Mouse (Mus musculus): Measurements from ENCODE around the gene Tmppe. TPM values are rescaled to one million over a fixed set of nuclear protein-coding genes. Genes with fewer than 3 reads are reported as not detected.

Gene Tmppe
- total and polyA plus RNA-seq, 2 experiments from 2014 or later = 5.5 to 6.8 TPM

DNA sequence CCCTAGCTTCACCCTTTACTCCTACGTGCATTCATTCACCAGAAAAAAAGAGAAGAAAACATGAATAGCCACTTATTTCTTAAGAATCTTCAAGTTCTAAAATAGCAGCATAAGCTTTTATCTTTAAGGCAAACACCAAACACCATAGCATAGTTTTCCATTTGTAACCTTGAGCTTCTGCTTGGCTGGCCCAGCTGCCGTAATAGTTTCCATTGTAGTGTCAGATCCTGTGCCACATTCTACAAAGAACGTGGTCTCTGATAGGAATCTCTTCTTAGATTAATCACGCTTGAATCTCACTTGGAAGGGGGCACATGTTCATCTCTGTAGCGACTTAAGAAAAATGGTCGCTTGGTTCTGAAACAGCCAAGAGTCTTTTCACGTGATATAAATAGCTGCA is 50.7 kb downstream of the Tmppe start:
- Histone ChIP-seq H3K27me3 (ENCODE audit: insufficient read depth, low read length) (no peaks in the 10 kb centered on the region), H3K4me1 (ENCODE audit: insufficient read depth) (no peaks in the 10 kb centered on the region), H3K4me3 (ENCODE audit: low read depth, low read length) (no peak overlapping the region), H3K4me2 (ENCODE audit: low read depth) (no peak overlapping the region), H3K36me3 (ENCODE audit: insufficient read depth) (0 out of 2 replicates have a peak, but pooled peaks cover 6% of the 10 kb centered on the region), H3K9ac (no peak overlapping the region), H3K9me3 (ENCODE audit: low read length) (no peaks in the 10 kb centered on the region), H3K27ac (ENCODE audit: low read depth, low read length) (no peak overlapping the region)
- 63% methylated on average over 7 of the region's 7 CpGs for WGBS
- DNase-seq = no peak
- ATAC-seq = no peak
- TF ChIP-seq CTCF (IDR thresholded peaks at IDR 0.05; ENCODE audit: low read depth) = no peak

DNA sequence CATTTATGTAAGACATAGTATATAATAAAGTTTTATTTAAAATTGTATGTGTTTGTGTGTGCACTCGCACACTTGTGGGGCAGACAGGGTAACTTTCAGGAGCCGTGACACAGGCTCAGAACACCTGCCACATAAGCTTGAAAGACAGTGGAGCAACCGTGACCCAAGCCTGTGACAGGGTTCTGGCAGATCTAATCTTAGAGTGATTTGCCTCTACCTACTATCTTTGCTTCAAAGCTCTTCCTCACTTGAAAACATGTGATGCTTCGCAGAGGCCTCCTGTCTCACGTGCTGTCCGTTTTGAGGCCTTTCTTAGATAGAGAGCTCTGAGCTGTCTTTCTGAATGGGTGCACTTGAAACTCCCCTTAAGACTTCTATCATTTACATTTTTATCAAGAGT is 51.5 kb downstream of the Tmppe start:
- H3K9me3 ChIP-seq (ENCODE audit: low read length) = no peaks in the 10 kb centered on the region

DNA sequence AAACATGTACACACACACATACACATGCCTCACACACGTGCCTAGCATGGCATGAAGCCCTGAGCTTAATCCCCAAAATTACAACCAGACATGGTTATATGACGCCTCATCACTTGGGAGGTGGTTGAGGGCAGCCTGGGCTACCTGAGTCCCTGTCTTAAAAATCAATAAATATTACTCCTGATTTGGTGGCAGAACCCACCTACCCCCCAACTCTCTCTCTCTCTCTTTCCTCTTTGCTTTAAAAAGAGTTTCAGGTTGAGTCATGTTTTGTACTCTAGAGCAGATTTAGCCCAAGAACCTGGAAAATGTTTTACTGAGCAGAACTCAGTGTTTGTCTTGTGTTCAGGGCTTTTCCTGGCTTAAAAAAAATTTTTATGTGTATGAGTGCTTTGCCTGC is 54.5 kb downstream of the Tmppe start:
- Histone ChIP-seq H3K9me3 (ENCODE audit: low read length) (no peaks in the 10 kb centered on the region), H3K9ac (no peak overlapping the region), H3K27me3 (ENCODE audit: insufficient read depth, low read length) (no peaks in the 10 kb centered on the region), H3K36me3 (ENCODE audit: insufficient read depth) (peaks cover 12% of the 10 kb centered on the region; the same call in 1 of the 2 replicates), H3K4me1 (ENCODE audit: insufficient read depth) (no peaks in the 10 kb centered on the region), H3K27ac (ENCODE audit: low read depth, low read length) (no peak overlapping the region), H3K4me2 (ENCODE audit: low read depth) (no peak overlapping the region), H3K4me3 (ENCODE audit: low read depth, low read length) (no peak overlapping the region)
- no peak for TF ChIP-seq CTCF (IDR thresholded peaks at IDR 0.05; ENCODE audit: low read depth)
- DNase-seq (no peak), ATAC-seq (no peak)
- WGBS = 95% methylated on average over 2 of the region's 2 CpGs

More for the DNA sequence above, 51.5 kb downstream of the Tmppe start:
- H3K4me1 ChIP-seq (ENCODE audit: insufficient read depth) = no peaks in the 10 kb centered on the region
- no peak overlapping the region for H3K4me2 ChIP-seq (ENCODE audit: low read depth)
- no peak for TF ChIP-seq CTCF (IDR thresholded peaks at IDR 0.05; ENCODE audit: low read depth)
- no peak overlapping the region for H3K4me3 ChIP-seq (ENCODE audit: low read depth, low read length)
- 92% methylated on average over 6 of the region's 6 CpGs for WGBS
- H3K9ac ChIP-seq = no peak overlapping the region
- no peak for ATAC-seq
- no peak for DNase-seq
- peaks cover 11% of the 10 kb centered on the region; the same call in 1 of the 2 replicates for H3K36me3 ChIP-seq (ENCODE audit: insufficient read depth)
- no peaks in the 10 kb centered on the region for H3K27me3 ChIP-seq (ENCODE audit: insufficient read depth, low read length)
- H3K27ac ChIP-seq (ENCODE audit: low read depth, low read length) = no peak overlapping the region

Other genes starting within 250 kb of the Tmppe start
- not detected in 2 replicates for gene Bcl2a1c, start 71.0 kb upstream of the Tmppe start, total RNA-seq (2014; rRNA removed)
- gene Bcl2a1c, start 71.0 kb upstream of the Tmppe start, polyA plus RNA-seq (2015; fragmentation: Nextera tagmentation; extraction: Ambion mirVana) = not detected in 2 replicates
- 7.0 and 14.2 TPM in 2 replicates for gene Crtap, start 10.4 kb upstream of the Tmppe start, total RNA-seq (2014; rRNA removed)
- 23.8 and 25.5 TPM in 2 replicates for gene Crtap, start 10.4 kb upstream of the Tmppe start, polyA plus RNA-seq (2015; fragmentation: Nextera tagmentation; extraction: Ambion mirVana)
- gene Glb1, start within 50 bp of the Tmppe start, total RNA-seq (2014; rRNA removed) = 21.8 and 26.1 TPM in 2 replicates
- 27.5 and 32.3 TPM in 2 replicates for gene Glb1, start within 50 bp of the Tmppe start, polyA plus RNA-seq (2015; fragmentation: Nextera tagmentation; extraction: Ambion mirVana)
- gene Ccr4, start 103.8 kb downstream of the Tmppe start, total RNA-seq (2014; rRNA removed) = not detected in 2 replicates
- not detected in 2 replicates for gene Ccr4, start 103.8 kb downstream of the Tmppe start, polyA plus RNA-seq (2015; fragmentation: Nextera tagmentation; extraction: Ambion mirVana)
- not detected in 2 replicates for gene C130032M10Rik, start 114.6 kb downstream of the Tmppe start, total RNA-seq (2014; rRNA removed)
- gene C130032M10Rik, start 114.6 kb downstream of the Tmppe start, polyA plus RNA-seq (2015; fragmentation: Nextera tagmentation; extraction: Ambion mirVana) = not detected in 2 replicates
- gene Trim71, start 163.3 kb downstream of the Tmppe start, total RNA-seq (2014; rRNA removed) = 0.08 and 0.19 TPM in 2 replicates
- gene Trim71, start 163.3 kb downstream of the Tmppe start, polyA plus RNA-seq (2015; fragmentation: Nextera tagmentation; extraction: Ambion mirVana) = 0.10 and 0.13 TPM in 2 replicates
- 45.2 and 50.6 TPM in 2 replicates for gene Cnot10, start 239.1 kb downstream of the Tmppe start, total RNA-seq (2014; rRNA removed)
- 44.4 and 47.1 TPM in 2 replicates for gene Cnot10, start 239.1 kb downstream of the Tmppe start, polyA plus RNA-seq (2015; fragmentation: Nextera tagmentation; extraction: Ambion mirVana)